Mouse (Mus musculus) C2C12 (cell line): ENCODE measurements around the gene Dhcr24.

ENCODE experiments used
- MAX ChIP-seq: IDR thresholded peaks from one replicate; pipeline ENCODE4 v1.6.1; 2011; ENCODE audit warnings: mild to moderate bottlenecking, control low read depth
- MYOG ChIP-seq: IDR thresholded peaks from one replicate; pipeline ENCODE4 v1.6.1; 2011; ENCODE audit not compliant: control insufficient read depth, insufficient read length; ENCODE audit errors: extremely low read depth

- TF ChIP-seq MYOG, result no peak
- TF ChIP-seq MAX, result no peak
Observed at GRCm38 (mm10) chr4:106533421-106534080, 27.3 kb upstream of the Dhcr24 start.
